Mouse (Mus musculus): ENCODE measurements around the gene Fcgr1. TPM values are rescaled to one million over a fixed set of nuclear protein-coding genes. Genes with fewer than 3 reads are reported as not detected.
"Not testable (repeated sequence)": the region's sequence is repeated elsewhere in the genome, so short reads cannot be mapped to it uniquely, and the experiment has no call there.

Gene Fcgr1
- polyA plus RNA-seq, 1 experiment, result not detected

GRCm38 (mm10) chr3:96289201-96289600 lies 4.6 kb downstream of the Fcgr1 start:
- H3K4me3 ChIP-seq (replicated peaks), result no peak overlapping the region
- H3K36me3 ChIP-seq (ENCODE audit: control insufficient read depth), result no peaks in the 10 kb centered on the region
- H3K9me3 ChIP-seq (ENCODE audit: control insufficient read depth, low read length), result peaks cover 5% of the 10 kb centered on the region; the same call in 1 of the 2 replicates
- no peak for TF ChIP-seq GATA1 (IDR thresholded peaks at IDR 0.05; ENCODE audit: low read length)
- no peak for TF ChIP-seq TAL1 (IDR thresholded peaks at IDR 0.05; ENCODE audit: low read length)
- H3K27me3 ChIP-seq (ENCODE audit: control insufficient read depth), result peaks cover 19% of the 10 kb centered on the region
- no peaks in the 10 kb centered on the region for H3K4me1 ChIP-seq (ENCODE audit: control insufficient read depth)

GRCm38 (mm10) chr3:96287334-96287733 lies 6.4 kb downstream of the Fcgr1 start:
- not testable (repeated sequence) for H3K4me1 ChIP-seq (ENCODE audit: control insufficient read depth); H3K9me3 ChIP-seq (ENCODE audit: control insufficient read depth, low read length); H3K4me3 ChIP-seq (replicated peaks); H3K36me3 ChIP-seq (ENCODE audit: control insufficient read depth)
- H3K27me3 ChIP-seq (ENCODE audit: control insufficient read depth), result peaks cover 24% of the 10 kb centered on the region

GRCm38 (mm10) chr3:96284457-96284856 lies 9.3 kb downstream of the Fcgr1 start:
- TF ChIP-seq GATA1 (IDR thresholded peaks at IDR 0.05; ENCODE audit: low read length) (no peak), TAL1 (IDR thresholded peaks at IDR 0.05; ENCODE audit: low read length) (no peak)
- peaks cover 5% of the 10 kb centered on the region; the same call in 1 of the 2 replicates for H3K9me3 ChIP-seq (ENCODE audit: control insufficient read depth, low read length)
- no peak overlapping the region for H3K4me3 ChIP-seq (replicated peaks)
- H3K36me3 ChIP-seq (ENCODE audit: control insufficient read depth), result no peaks in the 10 kb centered on the region
- H3K27me3 ChIP-seq (ENCODE audit: control insufficient read depth), result peaks cover 24% of the 10 kb centered on the region
- no peaks in the 10 kb centered on the region; the same call in 1 of the 2 replicates for H3K4me1 ChIP-seq (ENCODE audit: control insufficient read depth)

- Histone ChIP-seq H3K4me3 (replicated peaks) (no peak overlapping the region), H3K36me3 (ENCODE audit: control insufficient read depth) (peaks cover 7% of the 10 kb centered on the region), H3K27me3 (ENCODE audit: control insufficient read depth) (peaks cover 20% of the 10 kb centered on the region), H3K9me3 (ENCODE audit: control insufficient read depth, low read length) (no peaks in the 10 kb centered on the region), H3K4me1 (ENCODE audit: control insufficient read depth) (peaks cover 25% of the 10 kb centered on the region)
- TF ChIP-seq TAL1 (IDR thresholded peaks at IDR 0.05; ENCODE audit: low read length) (no peak), GATA1 (IDR thresholded peaks at IDR 0.05; ENCODE audit: low read length) (no peak)
Measured at GRCm38 (mm10) chr3:96280660-96281059, 13.1 kb downstream of the Fcgr1 start.

- H3K27me3 ChIP-seq (ENCODE audit: control insufficient read depth), result peaks cover 1% of the 10 kb centered on the region; the same call in 1 of the 2 replicates
- H3K4me1 ChIP-seq (ENCODE audit: control insufficient read depth), result peaks cover 39% of the 10 kb centered on the region
- peak overlapping the region; percentile 82 for H3K4me3 ChIP-seq (replicated peaks)
- peaks cover 7% of the 10 kb centered on the region for H3K36me3 ChIP-seq (ENCODE audit: control insufficient read depth)
- no peaks in the 10 kb centered on the region for H3K9me3 ChIP-seq (ENCODE audit: control insufficient read depth, low read length)
- no peak for TF ChIP-seq TAL1 (IDR thresholded peaks at IDR 0.05; ENCODE audit: low read length)
- TF ChIP-seq GATA1 (IDR thresholded peaks at IDR 0.05; ENCODE audit: low read length), result no peak
Measured at GRCm38 (mm10) chr3:96277800-96278624, 15.8 kb downstream of the Fcgr1 start.

- no peaks in the 10 kb centered on the region for H3K9me3 ChIP-seq (ENCODE audit: control insufficient read depth, low read length)
- TF ChIP-seq GATA1 (IDR thresholded peaks at IDR 0.05; ENCODE audit: low read length), result no peak
- TF ChIP-seq TAL1 (IDR thresholded peaks at IDR 0.05; ENCODE audit: low read length), result no peak
- peak overlapping the region; percentile 82 for H3K4me3 ChIP-seq (replicated peaks)
- H3K27me3 ChIP-seq (ENCODE audit: control insufficient read depth), result no peaks in the 10 kb centered on the region
- peaks cover 39% of the 10 kb centered on the region for H3K4me1 ChIP-seq (ENCODE audit: control insufficient read depth)
- H3K36me3 ChIP-seq (ENCODE audit: control insufficient read depth), result peaks cover 7% of the 10 kb centered on the region
Measured at GRCm38 (mm10) chr3:96277428-96277799, 16.4 kb downstream of the Fcgr1 start.

- Histone ChIP-seq H3K4me3 (replicated peaks) (peak overlapping the region; percentile 66), H3K9me3 (ENCODE audit: control insufficient read depth, low read length) (no peaks in the 10 kb centered on the region), H3K27me3 (ENCODE audit: control insufficient read depth) (no peaks in the 10 kb centered on the region), H3K36me3 (ENCODE audit: control insufficient read depth) (peaks cover 7% of the 10 kb centered on the region), H3K4me1 (ENCODE audit: control insufficient read depth) (peaks cover 46% of the 10 kb centered on the region)
- TF ChIP-seq GATA1 (IDR thresholded peaks at IDR 0.05; ENCODE audit: low read length) (no peak), TAL1 (IDR thresholded peaks at IDR 0.05; ENCODE audit: low read length) (no peak)
Measured at GRCm38 (mm10) chr3:96273591-96274465, 19.9 kb downstream of the Fcgr1 start.

GRCm38 (mm10) chr3:96269511-96270474 lies 24.0 kb downstream of the Fcgr1 start, which contains the start of gene Hist2h2bb:
TSS of gene Hist2h2bb (plus strand) at chr3:96269752.
- Histone ChIP-seq H3K9me3 (ENCODE audit: control insufficient read depth, low read length) (no peaks in the 10 kb centered on the region), H3K27me3 (ENCODE audit: control insufficient read depth) (no peaks in the 10 kb centered on the region), H3K36me3 (ENCODE audit: control insufficient read depth) (peaks cover 14% of the 10 kb centered on the region), H3K4me3 (replicated peaks) (peak within 1 kb of the TSS; percentile 70), H3K4me1 (ENCODE audit: control insufficient read depth) (peaks cover 54% of the 10 kb centered on the region)
- TF ChIP-seq GATA1 (IDR thresholded peaks at IDR 0.05; ENCODE audit: low read length) (no peak), TAL1 (IDR thresholded peaks at IDR 0.05; ENCODE audit: low read length) (no peak)

GRCm38 (mm10) chr3:96268776-96269378 lies 24.9 kb downstream of the Fcgr1 start:
- H3K27me3 ChIP-seq (ENCODE audit: control insufficient read depth); H3K9me3 ChIP-seq (ENCODE audit: control insufficient read depth, low read length): not testable (repeated sequence)
- Histone ChIP-seq H3K36me3 (ENCODE audit: control insufficient read depth) (peaks cover 18% of the 10 kb centered on the region), H3K4me1 (ENCODE audit: control insufficient read depth) (peaks cover 56% of the 10 kb centered on the region), H3K4me3 (replicated peaks) (peak overlapping the region; percentile 70)

Data from erythroblast, embryonic 14.5 days (primary cell).